Comparison of ENCODE assay signal across 27 mouse cellular contexts in the genomic region with DNA sequence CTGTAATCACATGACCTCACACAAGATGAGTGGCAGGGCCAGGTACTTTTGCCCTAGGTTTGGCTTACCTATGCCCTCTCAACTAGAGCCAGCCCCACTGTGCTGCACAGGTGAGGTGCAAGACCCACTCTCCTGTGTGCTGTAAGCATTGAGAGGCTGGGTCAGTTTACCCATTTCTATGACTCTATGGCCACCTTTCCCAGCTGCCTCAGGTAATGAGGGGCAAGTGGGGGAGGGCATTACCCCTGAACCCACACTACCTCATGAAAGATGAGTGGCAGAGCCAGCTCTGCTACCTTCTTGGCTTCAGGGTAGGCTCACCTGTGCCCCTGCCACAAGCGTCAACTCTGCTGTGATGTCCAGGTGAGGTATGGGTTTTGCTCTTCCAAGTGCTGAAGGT. TPM values are rescaled to one million over a fixed set of nuclear protein-coding genes. Genes with fewer than 3 reads are reported as not detected.
DNase-seq lines count a peak whose midpoint lies in the region; ATAC-seq lines count a peak whose summit lies in the region.
"Had no signal": no experiment of that assay in that cellular context is flagged by ENCODE, and none has a peak within 500 bp of the region (broad histone marks: within the 10 kb centered on the region; RNA-seq: fewer than 3 reads in every experiment).

No protein-coding gene starts in this region.

- no peaks in the 10 kb centered on the region for H3K4me1 ChIP-seq in heart, embryonic 11.5 days (ENCODE audit: control insufficient read depth, insufficient read depth, low read length)
- H3K4me1 ChIP-seq in hindbrain, embryonic 13.5 days (replicated peaks): no peaks in the 10 kb centered on the region
- H3K4me1 ChIP-seq in hindbrain, embryonic 12.5 days: no peaks in the 10 kb centered on the region
- H3K4me1 ChIP-seq in neural tube, embryonic 13.5 days (replicated peaks): no peaks in the 10 kb centered on the region
- H3K4me1 ChIP-seq in neural tube, embryonic 15.5 days: no peaks in the 10 kb centered on the region
- H3K4me1 ChIP-seq: forebrain, embryonic 10.5 days; forebrain, embryonic 13.5 days; intestine, embryonic 15.5 days had no signal

- no peak overlapping the region for H3K9ac ChIP-seq in heart, embryonic 11.5 days (ENCODE audit: low read depth, low read length)
- H3K9ac ChIP-seq in hindbrain, embryonic 13.5 days: no peak overlapping the region
- no peak overlapping the region for H3K9ac ChIP-seq in hindbrain, embryonic 12.5 days
- H3K9ac ChIP-seq in neural tube, embryonic 13.5 days: no peak overlapping the region
- no peak overlapping the region for H3K9ac ChIP-seq in neural tube, embryonic 15.5 days (replicated peaks)
- H3K9ac ChIP-seq: forebrain, embryonic 13.5 days; intestine, embryonic 15.5 days had no signal

- ATAC-seq in heart, embryonic 11.5 days (replicated peaks; ENCODE audit: insufficient number of reproducible peaks, low FRiP score, low TSS enrichment): no peak
- ATAC-seq in hindbrain, embryonic 13.5 days (ENCODE audit: low FRiP score): 0 out of 2 replicates have a peak, but pooled peaks have one; percentile 28
- ATAC-seq in hindbrain, embryonic 12.5 days (ENCODE audit: low FRiP score): no peak
- ATAC-seq in neural tube, embryonic 13.5 days (ENCODE audit: low read depth): peak; percentile 19; the same call in 1 of the 2 replicates
- no peak for ATAC-seq in neural tube, embryonic 15.5 days (ENCODE audit: low FRiP score)
- ATAC-seq: CD4-positive, CD25-positive, alpha-beta regulatory T cell, adult 4 months; forebrain, embryonic 16.5 days; intestine, embryonic 15.5 days had no signal

- H3K4me2 ChIP-seq in heart, embryonic 11.5 days: no peak overlapping the region
- H3K4me2 ChIP-seq in hindbrain, embryonic 13.5 days: no peak overlapping the region
- no peak overlapping the region for H3K4me2 ChIP-seq in hindbrain, embryonic 12.5 days (replicated peaks)
- no peak overlapping the region for H3K4me2 ChIP-seq in neural tube, embryonic 13.5 days
- H3K4me2 ChIP-seq in neural tube, embryonic 15.5 days: no peak overlapping the region
- H3K4me2 ChIP-seq: forebrain, embryonic 13.5 days; intestine, embryonic 15.5 days had no signal

- no peaks in the 10 kb centered on the region for H3K9me3 ChIP-seq in heart, embryonic 11.5 days (replicated peaks; ENCODE audit: control insufficient read depth, low read length)
- H3K9me3 ChIP-seq in hindbrain, embryonic 13.5 days: no peaks in the 10 kb centered on the region
- no peaks in the 10 kb centered on the region for H3K9me3 ChIP-seq in hindbrain, embryonic 12.5 days (replicated peaks)
- H3K9me3 ChIP-seq in neural tube, embryonic 13.5 days: no peaks in the 10 kb centered on the region
- H3K9me3 ChIP-seq in neural tube, embryonic 15.5 days (replicated peaks): no peaks in the 10 kb centered on the region
- H3K9me3 ChIP-seq: forebrain, embryonic 10.5 days; forebrain, embryonic 13.5 days; intestine, embryonic 15.5 days had no signal

- 83% methylated on average over 1 of the region's 1 CpGs for WGBS in heart, embryonic 11.5 days (ENCODE audit: insufficient replicate concordance)
- WGBS in hindbrain, embryonic 13.5 days: 100% methylated on average over 1 of the region's 1 CpGs
- 84% methylated on average over 1 of the region's 1 CpGs for WGBS in hindbrain, embryonic 12.5 days
- 94% methylated on average over 1 of the region's 1 CpGs for WGBS in neural tube, embryonic 13.5 days
- WGBS in neural tube, embryonic 15.5 days: 91% methylated on average over 1 of the region's 1 CpGs

- H3K4me3 ChIP-seq in heart, embryonic 11.5 days (ENCODE audit: low read depth, low read length): no peak overlapping the region
- H3K4me3 ChIP-seq in hindbrain, embryonic 13.5 days: no peak overlapping the region
- no peak overlapping the region for H3K4me3 ChIP-seq in hindbrain, embryonic 12.5 days
- no peak overlapping the region for H3K4me3 ChIP-seq in neural tube, embryonic 13.5 days
- H3K4me3 ChIP-seq in neural tube, embryonic 15.5 days (replicated peaks): no peak overlapping the region
- H3K4me3 ChIP-seq: forebrain, embryonic 10.5 days; forebrain, embryonic 13.5 days; intestine, embryonic 15.5 days had no signal

- H3K27ac ChIP-seq in heart, embryonic 11.5 days (ENCODE audit: low read depth, low read length): no peak overlapping the region
- no peak overlapping the region for H3K27ac ChIP-seq in hindbrain, embryonic 13.5 days
- H3K27ac ChIP-seq in hindbrain, embryonic 12.5 days: no peak overlapping the region
- H3K27ac ChIP-seq in neural tube, embryonic 13.5 days (replicated peaks): no peak overlapping the region
- no peak overlapping the region for H3K27ac ChIP-seq in neural tube, embryonic 15.5 days (replicated peaks)
- H3K27ac ChIP-seq: forebrain, embryonic 10.5 days; forebrain, embryonic 13.5 days; intestine, embryonic 15.5 days had no signal

- H3K27me3 ChIP-seq in heart, embryonic 11.5 days (ENCODE audit: control insufficient read depth, insufficient read depth, low read length): no peaks in the 10 kb centered on the region
- no peaks in the 10 kb centered on the region for H3K27me3 ChIP-seq in hindbrain, embryonic 13.5 days
- no peaks in the 10 kb centered on the region for H3K27me3 ChIP-seq in hindbrain, embryonic 12.5 days
- H3K27me3 ChIP-seq in neural tube, embryonic 13.5 days: no peaks in the 10 kb centered on the region
- no peaks in the 10 kb centered on the region for H3K27me3 ChIP-seq in neural tube, embryonic 15.5 days (replicated peaks)
- H3K27me3 ChIP-seq: forebrain, embryonic 13.5 days; intestine, embryonic 15.5 days had no signal

- H3K36me3 ChIP-seq in heart, embryonic 11.5 days (ENCODE audit: control insufficient read depth, insufficient read depth, low read length): no peaks in the 10 kb centered on the region
- no peaks in the 10 kb centered on the region for H3K36me3 ChIP-seq in hindbrain, embryonic 13.5 days
- no peaks in the 10 kb centered on the region for H3K36me3 ChIP-seq in hindbrain, embryonic 12.5 days
- no peaks in the 10 kb centered on the region for H3K36me3 ChIP-seq in neural tube, embryonic 13.5 days
- H3K36me3 ChIP-seq in neural tube, embryonic 15.5 days: no peaks in the 10 kb centered on the region
- H3K36me3 ChIP-seq: forebrain, embryonic 10.5 days; intestine, embryonic 15.5 days had no signal

- peak; percentile 70 for DNase-seq in heart, adult 11 months
- DNase-seq: adrenal gland, adult 2 months; adrenal gland, postnatal 14 days; cerebellum, adult 11 months; cerebellum, adult 2 months; cerebellum, adult 9-11 months; cerebellum, postnatal 25 days; gastrocnemius, postnatal 10 days; gastrocnemius, postnatal 36 days; heart, postnatal 14 days; heart, postnatal 4 days; kidney, adult 11 months had no signal

RNA-seq across cellular contexts. Expression of gene Olfr9, which starts 6.6 kb away (rescaled TPM):
- polyA plus RNA-seq in heart, embryonic 11.5 days (2014; fragmentation: Nextera tagmentation; extraction: Ambion mirVana): not detected in 2 replicates
- not detected in 2 replicates for polyA plus RNA-seq in hindbrain, embryonic 13.5 days (2015; fragmentation: Nextera tagmentation; extraction: Ambion mirVana)
- polyA plus RNA-seq in hindbrain, embryonic 12.5 days (2016; fragmentation: Nextera tagmentation; extraction: Ambion mirVana): not detected in 2 replicates
- not detected in 2 replicates for polyA plus RNA-seq in neural tube, embryonic 13.5 days (2015; fragmentation: Nextera tagmentation; extraction: Ambion mirVana)
- polyA plus RNA-seq in neural tube, embryonic 15.5 days (2015; fragmentation: Nextera tagmentation; extraction: Ambion mirVana): not detected in 2 replicates
- polyA plus RNA-seq: adrenal gland, adult 2 months; C2C12; CD4-positive, CD25-positive, alpha-beta regulatory T cell, adult 4 months; cerebellum, adult 2 months; embryonic facial prominence, embryonic 14.5 days; forebrain, embryonic 10.5 days; forebrain, embryonic 13.5 days; forebrain, embryonic 16.5 days; heart, embryonic 14.5 days; hindbrain, embryonic 11.5 days; hindbrain, embryonic 16.5 days; intestine, embryonic 15.5 days had no signal

RNA-seq across cellular contexts. Expression of gene Olfr763, which starts 14.8 kb away (rescaled TPM):
- polyA plus RNA-seq in heart, embryonic 11.5 days (2014; fragmentation: Nextera tagmentation; extraction: Ambion mirVana): not detected in 2 replicates
- polyA plus RNA-seq in hindbrain, embryonic 13.5 days (2015; fragmentation: Nextera tagmentation; extraction: Ambion mirVana): not detected in 2 replicates
- not detected in 2 replicates for polyA plus RNA-seq in hindbrain, embryonic 12.5 days (2016; fragmentation: Nextera tagmentation; extraction: Ambion mirVana)
- not detected in 2 replicates for polyA plus RNA-seq in neural tube, embryonic 13.5 days (2015; fragmentation: Nextera tagmentation; extraction: Ambion mirVana)
- not detected in 2 replicates for polyA plus RNA-seq in neural tube, embryonic 15.5 days (2015; fragmentation: Nextera tagmentation; extraction: Ambion mirVana)
- polyA plus RNA-seq: adrenal gland, adult 2 months; C2C12; CD4-positive, CD25-positive, alpha-beta regulatory T cell, adult 4 months; cerebellum, adult 2 months; embryonic facial prominence, embryonic 14.5 days; forebrain, embryonic 10.5 days; forebrain, embryonic 13.5 days; forebrain, embryonic 16.5 days; heart, embryonic 14.5 days; hindbrain, embryonic 11.5 days; hindbrain, embryonic 16.5 days; intestine, embryonic 15.5 days had no signal

RNA-seq across cellular contexts. Expression of gene Mettl7b, which starts 35.0 kb away (rescaled TPM):
- polyA plus RNA-seq in heart, embryonic 11.5 days (2014; fragmentation: Nextera tagmentation; extraction: Ambion mirVana): not detected in 2 replicates
- not detected in 2 replicates for polyA plus RNA-seq in hindbrain, embryonic 13.5 days (2015; fragmentation: Nextera tagmentation; extraction: Ambion mirVana)
- polyA plus RNA-seq in hindbrain, embryonic 12.5 days (2016; fragmentation: Nextera tagmentation; extraction: Ambion mirVana): not detected in 2 replicates
- 0.15 TPM in 1 of 2 replicates, not detected in the other for polyA plus RNA-seq in neural tube, embryonic 13.5 days (2015; fragmentation: Nextera tagmentation; extraction: Ambion mirVana)
- 0.19 TPM in 1 of 2 replicates, not detected in the other for polyA plus RNA-seq in neural tube, embryonic 15.5 days (2015; fragmentation: Nextera tagmentation; extraction: Ambion mirVana)
- polyA plus RNA-seq: C2C12; CD4-positive, CD25-positive, alpha-beta regulatory T cell, adult 4 months; cerebellum, adult 2 months; embryonic facial prominence, embryonic 14.5 days; forebrain, embryonic 10.5 days; forebrain, embryonic 13.5 days; forebrain, embryonic 16.5 days; heart, embryonic 14.5 days; hindbrain, embryonic 11.5 days; hindbrain, embryonic 16.5 days had no signal

RNA-seq across cellular contexts. Expression of gene Olfr764-ps1, which starts 43.9 kb away (rescaled TPM):
- polyA plus RNA-seq in heart, embryonic 11.5 days (2014; fragmentation: Nextera tagmentation; extraction: Ambion mirVana): not detected in 2 replicates
- polyA plus RNA-seq in hindbrain, embryonic 13.5 days (2015; fragmentation: Nextera tagmentation; extraction: Ambion mirVana): not detected in 2 replicates
- not detected in 2 replicates for polyA plus RNA-seq in hindbrain, embryonic 12.5 days (2016; fragmentation: Nextera tagmentation; extraction: Ambion mirVana)
- polyA plus RNA-seq in neural tube, embryonic 13.5 days (2015; fragmentation: Nextera tagmentation; extraction: Ambion mirVana): not detected in 2 replicates
- polyA plus RNA-seq in neural tube, embryonic 15.5 days (2015; fragmentation: Nextera tagmentation; extraction: Ambion mirVana): not detected in 2 replicates
- polyA plus RNA-seq: adrenal gland, adult 2 months; C2C12; CD4-positive, CD25-positive, alpha-beta regulatory T cell, adult 4 months; cerebellum, adult 2 months; embryonic facial prominence, embryonic 14.5 days; forebrain, embryonic 10.5 days; forebrain, embryonic 13.5 days; forebrain, embryonic 16.5 days; heart, embryonic 14.5 days; hindbrain, embryonic 11.5 days; hindbrain, embryonic 16.5 days; intestine, embryonic 15.5 days had no signal

RNA-seq across cellular contexts. Expression of gene Olfr765, which starts 54.0 kb away (rescaled TPM):
- not detected in 2 replicates for polyA plus RNA-seq in heart, embryonic 11.5 days (2014; fragmentation: Nextera tagmentation; extraction: Ambion mirVana)
- not detected in 2 replicates for polyA plus RNA-seq in hindbrain, embryonic 13.5 days (2015; fragmentation: Nextera tagmentation; extraction: Ambion mirVana)
- polyA plus RNA-seq in hindbrain, embryonic 12.5 days (2016; fragmentation: Nextera tagmentation; extraction: Ambion mirVana): not detected in 2 replicates
- polyA plus RNA-seq in neural tube, embryonic 13.5 days (2015; fragmentation: Nextera tagmentation; extraction: Ambion mirVana): not detected in 2 replicates
- polyA plus RNA-seq in neural tube, embryonic 15.5 days (2015; fragmentation: Nextera tagmentation; extraction: Ambion mirVana): not detected in 2 replicates
- polyA plus RNA-seq: adrenal gland, adult 2 months; C2C12; CD4-positive, CD25-positive, alpha-beta regulatory T cell, adult 4 months; cerebellum, adult 2 months; embryonic facial prominence, embryonic 14.5 days; forebrain, embryonic 10.5 days; forebrain, embryonic 13.5 days; forebrain, embryonic 16.5 days; heart, embryonic 14.5 days; hindbrain, embryonic 11.5 days; hindbrain, embryonic 16.5 days; intestine, embryonic 15.5 days had no signal

Comparison
In these comparisons a context has a peak if more than half of its experiments do, and no peak if none do; other contexts are left out.
1. ATAC-seq: peak in hindbrain, embryonic 13.5 days (single experiment) and neural tube, embryonic 13.5 days (single experiment); none in heart, embryonic 11.5 days (single experiment), hindbrain, embryonic 12.5 days (single experiment) and neural tube, embryonic 15.5 days (single experiment).